Mouse (Mus musculus): Measurements from ENCODE around the gene Rnf41. TPM values are rescaled to one million over a fixed set of nuclear protein-coding genes. Genes with fewer than 3 reads are reported as not detected.

The Rnf41 gene
- total RNA-seq, 2 experiments from 2014 or later = 2.9 to 4.6 TPM

DNA sequence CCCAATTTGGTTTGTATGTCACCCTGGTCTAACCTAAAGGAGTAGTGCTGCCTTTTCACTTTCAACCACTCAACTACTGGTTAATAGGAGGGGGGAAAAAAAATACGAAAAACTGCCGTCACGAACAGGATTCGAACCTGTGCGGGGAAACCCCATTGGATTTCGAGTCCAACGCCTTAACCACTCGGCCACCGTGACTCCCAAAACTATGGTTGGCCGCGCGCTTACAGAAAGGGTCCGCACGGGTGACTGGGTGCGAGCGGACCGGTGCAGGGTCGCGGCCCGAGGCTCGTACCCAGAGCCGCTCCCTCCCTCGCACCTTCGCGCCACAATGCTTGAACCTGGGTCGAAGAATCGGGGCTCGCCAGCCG lies 46.9 kb downstream of the Rnf41 start:
- ATAC-seq (replicated peaks; ENCODE audit: low FRiP score, poor library complexity, severe bottlenecking) = peak; percentile 58

DNA sequence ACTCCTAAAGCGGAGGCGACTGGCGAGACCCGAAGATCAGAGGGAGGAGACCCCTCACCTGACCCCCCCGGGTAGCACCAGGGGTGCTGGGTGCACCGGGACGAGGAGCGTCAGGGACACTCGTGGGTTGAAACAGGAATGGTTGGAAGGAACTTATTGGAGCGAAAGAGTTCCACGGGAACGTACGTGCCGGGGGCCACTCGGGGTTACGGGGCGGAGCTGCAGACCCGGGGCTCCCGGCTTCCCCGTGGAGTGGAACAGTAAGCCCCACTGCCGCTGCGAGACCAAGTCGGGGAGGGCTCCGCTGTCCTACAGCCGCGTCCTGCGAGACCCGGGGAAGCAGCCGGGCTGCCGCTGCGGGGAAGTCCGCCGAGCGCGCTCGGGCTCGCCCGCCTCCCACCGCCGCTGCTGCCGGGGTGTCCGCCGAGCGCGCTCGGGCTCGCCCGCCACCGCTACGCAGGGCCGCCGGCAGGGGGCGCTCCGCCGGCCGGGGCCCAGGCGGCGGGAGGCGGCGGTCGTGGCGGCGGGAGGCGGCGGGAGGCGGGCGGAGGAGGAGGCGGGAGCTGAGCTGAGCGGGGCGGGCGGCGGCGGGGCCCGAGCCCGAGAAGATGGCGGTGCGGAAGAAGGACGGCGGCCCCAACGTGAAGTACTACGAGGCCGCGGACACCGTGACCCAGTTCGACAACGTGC lies 47.4 kb downstream of the Rnf41 start, which contains the start of gene Smarcc2:
Gene Smarcc2 (plus strand): TSS at position 530 of the 690 bp plus-strand sequence.
- peak; percentile 66 for ATAC-seq (replicated peaks; ENCODE audit: low FRiP score, poor library complexity, severe bottlenecking)

DNA sequence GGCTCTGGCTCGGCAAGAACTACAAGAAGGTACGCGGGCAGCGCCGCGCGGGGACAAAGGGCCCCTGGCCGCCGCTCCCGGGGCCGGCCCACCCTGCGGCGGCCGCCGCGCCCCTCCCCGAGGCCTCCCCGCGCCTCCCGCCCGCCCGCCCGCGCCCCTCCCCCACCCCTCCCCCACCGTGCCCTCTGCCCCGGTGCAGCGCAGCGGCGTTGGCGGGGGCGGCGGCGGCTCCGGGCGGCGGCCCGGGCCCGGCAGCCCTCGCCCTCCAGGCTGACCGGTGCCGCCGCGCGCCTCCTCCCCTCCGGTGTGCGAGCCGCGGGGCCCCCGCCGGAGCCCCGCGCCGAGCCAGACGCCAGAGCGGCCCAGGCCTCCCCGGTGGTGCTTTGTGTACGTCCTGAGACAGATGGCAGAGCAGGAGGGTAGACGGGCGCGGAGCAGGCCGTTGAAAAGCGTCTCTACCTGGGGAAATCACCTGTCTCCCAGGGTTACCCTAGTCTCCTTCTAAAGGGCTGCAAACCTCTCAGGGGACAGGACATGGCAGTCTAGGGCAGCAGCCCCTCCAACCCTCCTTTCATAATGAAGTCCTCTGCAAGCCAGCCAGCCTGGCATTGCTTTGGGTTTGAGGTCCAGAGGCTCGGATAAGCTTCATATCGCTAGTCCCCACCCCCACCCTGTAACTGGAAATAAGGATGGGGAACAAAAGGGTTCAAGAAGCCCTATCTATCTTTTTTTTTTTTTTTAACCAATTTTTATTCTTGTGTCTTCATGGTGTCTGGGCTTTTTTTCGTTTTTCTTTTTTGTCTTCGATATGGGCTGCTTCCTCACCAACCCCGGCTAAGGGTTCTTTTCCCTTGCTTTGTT lies 48.2 kb downstream of the Rnf41 start:
- ATAC-seq (replicated peaks; ENCODE audit: low FRiP score, poor library complexity, severe bottlenecking) = peak; percentile 18; the same call in 1 of the 2 replicates

DNA sequence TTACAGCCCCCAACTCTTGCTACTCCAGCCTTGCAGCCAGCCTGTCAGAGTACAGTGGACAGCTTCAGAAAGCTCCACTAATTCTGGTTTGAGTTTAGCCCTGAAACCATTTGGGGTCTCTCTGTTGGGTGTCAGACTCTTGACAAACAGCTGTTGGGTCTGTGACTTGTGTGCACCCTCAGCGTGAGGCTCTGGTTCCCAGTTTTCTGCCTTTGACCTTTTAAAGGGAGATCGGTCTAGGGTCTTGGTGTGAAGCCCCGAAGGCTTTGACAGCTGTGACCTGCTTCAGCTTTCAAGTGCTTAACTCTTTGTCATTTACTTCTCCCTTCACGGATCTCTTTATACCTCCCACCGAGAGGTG lies 48.8 kb downstream of the Rnf41 start:
- ATAC-seq (replicated peaks; ENCODE audit: low FRiP score, poor library complexity, severe bottlenecking) = no peak

DNA sequence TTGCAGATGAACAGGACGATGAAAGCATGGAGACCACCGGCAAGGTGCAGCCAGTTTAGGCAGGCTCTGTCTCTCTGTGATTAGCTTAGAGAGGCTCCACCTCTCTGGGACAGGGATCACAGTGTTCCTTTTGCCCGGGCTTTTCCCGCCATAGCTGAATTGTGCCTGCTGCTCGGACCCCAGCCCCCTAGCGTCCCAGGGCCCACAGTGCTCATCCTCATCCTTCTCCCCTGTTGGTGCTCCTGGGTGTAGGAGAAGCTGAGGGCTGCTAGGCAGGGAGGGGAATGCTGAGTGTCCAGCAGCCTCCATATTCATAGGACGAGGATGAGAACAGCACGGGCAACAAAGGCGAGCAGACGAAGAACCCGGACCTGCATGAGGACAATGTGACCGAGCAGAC lies 62.9 kb downstream of the Rnf41 start:
- ATAC-seq (replicated peaks; ENCODE audit: low FRiP score, poor library complexity, severe bottlenecking) = no peak

DNA sequence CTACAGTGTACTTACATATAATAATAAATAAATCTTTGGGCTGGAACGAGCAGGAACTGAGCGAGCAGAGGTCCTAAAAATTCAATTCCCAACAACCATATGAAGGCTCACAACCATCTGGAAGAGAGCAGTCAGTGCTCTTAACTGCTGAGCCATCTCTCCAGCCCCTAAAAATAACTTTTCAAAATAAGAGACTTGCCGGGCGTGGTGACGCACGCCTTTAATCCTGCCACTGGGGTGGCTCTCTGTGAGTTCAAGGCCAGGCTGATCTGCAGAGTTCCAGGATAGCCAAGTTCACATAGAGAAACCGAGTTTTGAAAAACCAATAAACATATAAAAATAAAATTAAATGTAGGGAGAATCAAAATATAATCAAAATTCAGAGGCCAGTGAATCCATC lies 74.9 kb downstream of the Rnf41 start:
- no peak for ATAC-seq (replicated peaks; ENCODE audit: low FRiP score, poor library complexity, severe bottlenecking)

DNA sequence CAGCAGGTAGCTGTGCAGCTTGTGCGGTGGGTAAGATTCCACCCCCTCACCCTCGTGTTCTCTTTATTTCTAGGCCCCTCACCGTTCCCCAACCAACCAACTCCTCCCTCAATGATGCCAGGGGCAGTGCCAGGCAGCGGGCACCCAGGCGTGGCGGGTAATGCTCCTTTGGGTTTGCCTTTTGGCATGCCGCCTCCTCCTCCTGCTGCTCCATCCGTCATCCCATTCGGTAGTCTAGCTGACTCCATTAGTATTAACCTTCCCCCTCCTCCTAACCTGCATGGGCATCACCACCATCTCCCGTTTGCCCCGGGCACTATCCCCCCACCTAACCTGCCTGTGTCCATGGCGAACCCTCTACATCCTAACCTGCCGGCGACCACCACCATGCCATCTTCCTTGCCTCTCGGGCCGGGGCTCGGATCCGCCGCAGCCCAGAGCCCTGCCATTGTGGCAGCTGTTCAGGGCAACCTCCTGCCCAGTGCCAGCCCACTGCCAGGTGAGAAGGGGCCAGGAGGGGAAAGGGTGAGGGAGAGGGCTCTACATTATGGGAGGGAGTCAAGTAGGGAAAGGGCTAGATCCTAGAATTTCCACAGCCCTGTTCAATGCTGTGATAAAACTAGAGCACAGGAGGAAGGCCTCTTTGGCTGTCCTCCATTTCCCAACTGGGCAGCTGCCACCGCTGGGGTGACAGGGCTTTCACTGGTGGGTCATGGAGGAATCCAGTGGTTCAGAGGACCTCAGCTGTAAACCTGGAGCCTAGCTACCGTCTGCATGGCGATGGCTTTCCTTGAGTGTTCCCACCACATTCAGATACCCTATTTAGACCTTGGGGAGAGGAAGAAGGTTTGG lies 76.6 kb downstream of the Rnf41 start:
- no peak for ATAC-seq (replicated peaks; ENCODE audit: low FRiP score, poor library complexity, severe bottlenecking)

DNA sequence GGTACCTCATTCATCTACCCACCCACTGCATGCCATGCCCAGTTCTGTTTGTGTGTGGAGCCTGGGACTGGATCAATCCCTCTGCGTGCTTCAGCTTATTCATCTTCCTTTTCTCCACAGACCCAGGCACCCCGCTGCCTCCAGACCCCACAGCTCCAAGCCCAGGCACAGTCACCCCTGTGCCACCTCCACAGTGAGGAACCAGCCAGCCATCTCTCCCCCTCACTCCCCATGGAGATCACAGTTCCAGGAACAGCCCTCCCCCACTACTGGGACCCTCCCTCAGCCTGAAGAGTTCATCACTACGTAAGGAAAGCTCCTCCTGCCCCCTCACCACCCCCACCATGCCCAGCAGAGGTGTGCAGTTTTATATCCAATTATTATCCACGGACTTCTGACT lies 77.3 kb downstream of the Rnf41 start:
- no peak for ATAC-seq (replicated peaks; ENCODE audit: low FRiP score, poor library complexity, severe bottlenecking)

DNA sequence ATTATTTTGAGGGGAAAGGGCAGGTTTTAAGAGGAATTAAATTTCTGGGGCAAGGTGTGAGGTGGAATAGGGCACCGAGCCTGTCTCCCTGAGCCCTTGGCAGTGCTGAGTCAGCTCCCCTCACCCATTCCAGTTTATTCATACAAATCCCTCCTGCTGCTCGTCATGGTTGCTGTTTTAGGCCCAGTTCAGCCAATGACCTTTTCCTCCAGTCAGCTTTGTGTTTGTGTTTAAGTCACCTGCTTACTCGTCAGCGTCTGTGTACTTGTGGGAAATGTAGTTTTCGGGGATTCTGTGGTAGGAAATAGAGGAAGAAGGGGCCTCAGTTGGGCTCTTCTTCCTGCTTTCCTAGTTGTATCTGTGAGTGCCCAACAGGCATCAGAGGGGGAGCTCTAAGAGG lies 77.9 kb downstream of the Rnf41 start:
- no peak for ATAC-seq (replicated peaks; ENCODE audit: low FRiP score, poor library complexity, severe bottlenecking)

DNA sequence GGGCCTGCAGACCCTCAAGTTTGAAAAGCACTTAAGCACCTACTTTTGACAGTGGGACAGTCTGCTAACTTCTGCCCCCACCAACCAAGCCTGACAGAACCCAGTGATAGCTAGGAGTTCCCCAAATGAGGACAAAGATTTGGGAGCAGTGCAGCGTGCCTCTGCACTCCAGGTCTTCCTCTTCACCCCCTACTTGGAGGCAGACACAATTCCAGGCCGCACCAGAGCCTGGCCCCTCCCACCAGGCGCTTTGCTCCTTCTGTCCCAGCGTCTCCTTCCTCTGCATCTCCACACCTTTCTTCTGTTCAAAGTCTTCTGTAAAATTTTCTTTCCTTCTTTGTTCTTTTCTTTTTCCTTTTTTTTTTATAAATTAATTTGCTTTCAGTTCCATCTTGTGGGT lies 78.3 kb downstream of the Rnf41 start:
- no peak for ATAC-seq (replicated peaks; ENCODE audit: low FRiP score, poor library complexity, severe bottlenecking)

DNA sequence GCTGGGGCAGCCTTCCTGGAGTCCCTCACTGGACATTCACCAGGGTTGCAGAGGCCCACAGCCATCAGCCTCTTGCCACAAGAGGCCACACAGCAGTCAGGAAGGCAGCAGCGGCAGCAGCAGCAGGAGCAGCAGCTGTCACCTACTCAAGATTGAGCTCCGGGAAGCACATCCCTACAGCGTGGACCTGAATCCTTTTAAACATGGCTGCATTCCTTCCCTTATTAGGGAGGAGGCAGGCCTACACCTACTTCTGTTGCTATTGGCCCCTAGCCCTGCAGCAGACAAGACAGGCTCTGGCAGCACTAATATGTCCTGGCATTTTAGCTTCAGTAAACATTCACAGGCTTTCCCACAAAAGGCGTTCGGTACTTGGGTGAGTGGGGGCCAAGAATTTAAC lies 78.8 kb downstream of the Rnf41 start:
- no peak for ATAC-seq (replicated peaks; ENCODE audit: low FRiP score, poor library complexity, severe bottlenecking)

DNA sequence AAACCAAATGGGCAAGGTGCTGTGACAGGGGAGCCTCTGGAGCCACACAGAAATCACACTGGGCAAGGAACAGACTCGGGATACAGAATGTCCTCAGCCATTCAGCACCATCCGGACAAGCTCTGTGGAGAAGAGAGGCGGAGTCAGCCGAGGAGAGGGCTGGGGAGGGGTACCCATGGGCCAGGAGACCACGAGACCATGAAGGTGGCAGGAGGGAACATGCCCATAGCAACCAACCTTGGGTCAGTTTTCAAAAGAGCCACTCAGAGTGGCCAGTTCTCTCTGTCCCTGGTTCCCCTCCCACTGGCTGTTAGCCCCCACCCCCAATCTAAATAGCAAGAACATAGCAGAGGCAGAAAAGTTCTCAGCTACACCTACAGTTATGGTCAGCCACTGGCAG lies 79.5 kb downstream of the Rnf41 start:
- no peak for ATAC-seq (replicated peaks; ENCODE audit: low FRiP score, poor library complexity, severe bottlenecking)

Other genes starting within 250 kb of the Rnf41 start
- 1.9 and 5.0 TPM in 2 replicates for gene Rbms2, start 231.4 kb upstream of the Rnf41 start, total RNA-seq (2015; ENCODE audit: low replicate concordance)
- 0.51 and 6.8 TPM in 2 replicates for gene Rbms2, start 231.4 kb upstream of the Rnf41 start, total RNA-seq (2017; ENCODE audit: low replicate concordance)
- gene Gls2, start 217.2 kb upstream of the Rnf41 start, total RNA-seq (2015; ENCODE audit: low replicate concordance) = 3.8 TPM in 2 replicates
- 0.60 and 0.84 TPM in 2 replicates for gene Gls2, start 217.2 kb upstream of the Rnf41 start, total RNA-seq (2017; ENCODE audit: low replicate concordance)
- gene Spryd4, start 199.8 kb upstream of the Rnf41 start, total RNA-seq (2015; ENCODE audit: low replicate concordance) = 6.3 and 6.7 TPM in 2 replicates
- gene Spryd4, start 199.8 kb upstream of the Rnf41 start, total RNA-seq (2017; ENCODE audit: low replicate concordance) = 1.4 and 3.1 TPM in 2 replicates
- not detected in 2 replicates for gene Mip, start 185.8 kb upstream of the Rnf41 start, total RNA-seq (2015; ENCODE audit: low replicate concordance)
- gene Mip, start 185.8 kb upstream of the Rnf41 start, total RNA-seq (2017; ENCODE audit: low replicate concordance) = 0.84 and 0.85 TPM in 2 replicates
- gene Timeless, start 179.6 kb upstream of the Rnf41 start, total RNA-seq (2015; ENCODE audit: low replicate concordance) = 4.0 and 6.3 TPM in 2 replicates
- 39.4 and 44.5 TPM in 2 replicates for gene Timeless, start 179.6 kb upstream of the Rnf41 start, total RNA-seq (2017; ENCODE audit: low replicate concordance)
- 1.7 TPM in 1 of 2 replicates, not detected in the other for gene Apon, start 157.6 kb upstream of the Rnf41 start, total RNA-seq (2015; ENCODE audit: low replicate concordance)
- gene Apon, start 157.6 kb upstream of the Rnf41 start, total RNA-seq (2017; ENCODE audit: low replicate concordance) = 1.5 TPM in 1 of 2 replicates, not detected in the other
- not detected in 2 replicates for gene Apof, start 143.0 kb upstream of the Rnf41 start, total RNA-seq (2015; ENCODE audit: low replicate concordance)
- gene Apof, start 143.0 kb upstream of the Rnf41 start, total RNA-seq (2017; ENCODE audit: low replicate concordance) = not detected in 2 replicates
- 14.8 and 25.1 TPM in 2 replicates for gene Stat2, start 141.1 kb upstream of the Rnf41 start, total RNA-seq (2015; ENCODE audit: low replicate concordance)
- gene Stat2, start 141.1 kb upstream of the Rnf41 start, total RNA-seq (2017; ENCODE audit: low replicate concordance) = 16.0 and 25.2 TPM in 2 replicates
- gene Il23a, start 112.9 kb upstream of the Rnf41 start, total RNA-seq (2015; ENCODE audit: low replicate concordance) = not detected in 2 replicates
- not detected in 2 replicates for gene Il23a, start 112.9 kb upstream of the Rnf41 start, total RNA-seq (2017; ENCODE audit: low replicate concordance)
- 7.9 and 8.8 TPM in 2 replicates for gene Pan2, start 108.3 kb upstream of the Rnf41 start, total RNA-seq (2015; ENCODE audit: low replicate concordance)
- gene Pan2, start 108.3 kb upstream of the Rnf41 start, total RNA-seq (2017; ENCODE audit: low replicate concordance) = 7.5 and 8.9 TPM in 2 replicates
- gene Cnpy2, start 89.2 kb upstream of the Rnf41 start, total RNA-seq (2015; ENCODE audit: low replicate concordance) = 30.7 and 48.6 TPM in 2 replicates
- gene Cnpy2, start 89.2 kb upstream of the Rnf41 start, total RNA-seq (2017; ENCODE audit: low replicate concordance) = 15.5 and 38.3 TPM in 2 replicates
- gene Cs, start 73.9 kb upstream of the Rnf41 start, total RNA-seq (2015; ENCODE audit: low replicate concordance) = 60.5 and 67.5 TPM in 2 replicates
- gene Cs, start 73.9 kb upstream of the Rnf41 start, total RNA-seq (2017; ENCODE audit: low replicate concordance) = 26.2 and 30.6 TPM in 2 replicates
- 1.9 and 5.6 TPM in 2 replicates for gene Coq10a, start 42.7 kb upstream of the Rnf41 start, total RNA-seq (2015; ENCODE audit: low replicate concordance)
- gene Coq10a, start 42.7 kb upstream of the Rnf41 start, total RNA-seq (2017; ENCODE audit: low replicate concordance) = 2.8 and 3.2 TPM in 2 replicates
- gene Ankrd52, start 34.5 kb upstream of the Rnf41 start, total RNA-seq (2015; ENCODE audit: low replicate concordance) = 7.7 and 30.0 TPM in 2 replicates
- gene Ankrd52, start 34.5 kb upstream of the Rnf41 start, total RNA-seq (2017; ENCODE audit: low replicate concordance) = 2.9 and 3.5 TPM in 2 replicates
- not detected in 2 replicates for gene Slc39a5, start 10.4 kb upstream of the Rnf41 start, total RNA-seq (2015; ENCODE audit: low replicate concordance)
- not detected in 2 replicates for gene Slc39a5, start 10.4 kb upstream of the Rnf41 start, total RNA-seq (2017; ENCODE audit: low replicate concordance)
- 11.1 and 20.1 TPM in 2 replicates for gene Nabp2, start 165 bp upstream of the Rnf41 start, total RNA-seq (2015; ENCODE audit: low replicate concordance)
- gene Nabp2, start 165 bp upstream of the Rnf41 start, total RNA-seq (2017; ENCODE audit: low replicate concordance) = 7.4 and 15.2 TPM in 2 replicates
- gene Smarcc2, start 47.6 kb downstream of the Rnf41 start, total RNA-seq (2015; ENCODE audit: low replicate concordance) = 22.1 and 31.6 TPM in 2 replicates
- gene Smarcc2, start 47.6 kb downstream of the Rnf41 start, total RNA-seq (2017; ENCODE audit: low replicate concordance) = 29.0 and 34.7 TPM in 2 replicates
- gene Myl6, start 82.5 kb downstream of the Rnf41 start, total RNA-seq (2015; ENCODE audit: low replicate concordance) = 410 and 475 TPM in 2 replicates
- 558 TPM in 2 replicates for gene Myl6, start 82.5 kb downstream of the Rnf41 start, total RNA-seq (2017; ENCODE audit: low replicate concordance)
- 5.4 TPM in 1 of 2 replicates, not detected in the other for gene Myl6b, start 87.0 kb downstream of the Rnf41 start, total RNA-seq (2015; ENCODE audit: low replicate concordance)
- gene Myl6b, start 87.0 kb downstream of the Rnf41 start, total RNA-seq (2017; ENCODE audit: low replicate concordance) = 0.85 TPM in 1 of 2 replicates, not detected in the other
- gene Esyt1, start 114.2 kb downstream of the Rnf41 start, total RNA-seq (2015; ENCODE audit: low replicate concordance) = 15.2 and 16.9 TPM in 2 replicates
- gene Esyt1, start 114.2 kb downstream of the Rnf41 start, total RNA-seq (2017; ENCODE audit: low replicate concordance) = 24.8 and 27.9 TPM in 2 replicates
- gene Zc3h10, start 136.1 kb downstream of the Rnf41 start, total RNA-seq (2015; ENCODE audit: low replicate concordance) = 0.19 and 0.63 TPM in 2 replicates
- 2.8 and 3.2 TPM in 2 replicates for gene Zc3h10, start 136.1 kb downstream of the Rnf41 start, total RNA-seq (2017; ENCODE audit: low replicate concordance)
- gene Rpl41, start 137.6 kb downstream of the Rnf41 start, total RNA-seq (2015; ENCODE audit: low replicate concordance) = 936 and 1,095 TPM in 2 replicates
- gene Rpl41, start 137.6 kb downstream of the Rnf41 start, total RNA-seq (2017; ENCODE audit: low replicate concordance) = 729 and 801 TPM in 2 replicates
- gene Pa2g4, start 154.3 kb downstream of the Rnf41 start, total RNA-seq (2015; ENCODE audit: low replicate concordance) = 71.3 and 75.2 TPM in 2 replicates
- gene Pa2g4, start 154.3 kb downstream of the Rnf41 start, total RNA-seq (2017; ENCODE audit: low replicate concordance) = 42.9 and 67.5 TPM in 2 replicates
- gene Erbb3, start 178.0 kb downstream of the Rnf41 start, total RNA-seq (2015; ENCODE audit: low replicate concordance) = 0.63 TPM in 1 of 2 replicates, not detected in the other
- 0.09 TPM in 1 of 2 replicates, not detected in the other for gene Erbb3, start 178.0 kb downstream of the Rnf41 start, total RNA-seq (2017; ENCODE audit: low replicate concordance)
- gene Rps26, start 215.1 kb downstream of the Rnf41 start, total RNA-seq (2015; ENCODE audit: low replicate concordance) = 345 and 426 TPM in 2 replicates
- 114 and 205 TPM in 2 replicates for gene Rps26, start 215.1 kb downstream of the Rnf41 start, total RNA-seq (2017; ENCODE audit: low replicate concordance)
- gene Ikzf4, start 234.3 kb downstream of the Rnf41 start, total RNA-seq (2015; ENCODE audit: low replicate concordance) = not detected in 2 replicates
- gene Ikzf4, start 234.3 kb downstream of the Rnf41 start, total RNA-seq (2017; ENCODE audit: low replicate concordance) = 0.09 TPM in 1 of 2 replicates, not detected in the other